Mouse (Mus musculus): ENCODE measurements at regions not wholly inside any gene's neighbourhood (a gene's known extent, or its start where the extent isn't known, plus 50 kb on each side); places are given as distances from the start of the nearest gene placed in this dataset.

DNA sequence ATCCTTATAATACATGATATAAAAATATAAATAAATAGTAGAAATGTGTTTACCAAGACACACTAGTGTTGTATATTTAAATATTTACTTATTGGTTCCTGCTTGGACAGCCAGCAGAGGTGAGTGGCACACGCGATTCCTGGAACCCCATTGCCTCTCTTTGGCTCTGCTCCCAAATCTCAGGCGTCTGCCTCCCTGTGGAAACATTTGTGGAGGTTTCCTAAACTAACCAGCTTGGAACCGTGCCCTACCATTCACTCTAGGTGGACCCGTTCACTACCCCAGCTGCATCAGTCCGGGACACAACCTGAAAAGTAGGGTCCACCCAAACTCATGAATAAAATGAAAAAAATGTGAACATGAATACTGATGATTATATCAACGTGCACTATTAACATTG, 404.0 kb upstream of the Defb41 start:
- no peak for DNase-seq (ENCODE audit: low spot score in 2 of 2)

DNA sequence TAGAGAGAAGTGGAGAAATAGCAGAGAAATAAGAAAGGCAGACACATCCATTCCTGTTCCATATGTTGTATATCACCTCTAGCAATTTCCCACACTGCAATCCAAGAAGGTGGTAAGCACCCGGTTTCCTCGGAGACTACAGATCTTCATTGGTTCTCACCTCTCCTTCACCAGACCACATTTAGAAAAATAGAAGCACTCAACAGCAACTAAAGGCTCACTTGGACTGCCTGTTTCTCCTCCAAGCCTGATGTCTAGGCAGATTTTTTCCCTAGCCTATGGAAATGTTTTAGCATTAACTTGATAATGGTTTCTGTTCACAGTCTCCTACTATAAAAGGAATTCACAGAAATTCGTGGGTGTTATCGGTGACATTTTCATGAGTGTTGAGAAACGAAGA, 403.3 kb upstream of the Defb41 start:
- peak; percentile 16 to 32 for DNase-seq (ENCODE audit: low spot score in 2 of 2)

DNA sequence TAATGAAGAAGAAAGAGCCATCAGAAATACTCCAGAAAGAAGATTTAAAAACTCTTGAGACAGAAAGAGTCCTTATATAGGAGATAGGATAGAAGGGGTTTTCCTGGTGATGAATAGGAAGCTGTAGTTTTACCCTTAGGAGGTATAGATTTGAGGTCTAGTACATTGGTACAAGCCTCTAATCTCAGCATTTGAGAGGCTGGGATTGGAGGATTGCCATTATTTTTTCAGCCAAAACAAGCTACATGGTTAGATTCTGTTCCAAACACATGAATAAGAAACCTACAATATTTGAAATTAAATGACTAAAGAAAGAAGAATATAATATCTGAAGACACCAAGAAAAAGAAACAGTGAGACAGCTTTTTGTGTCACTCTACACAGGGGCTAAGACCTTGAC, 375.9 kb upstream of the Defb41 start:
- DNase-seq (ENCODE audit: low spot score in 2 of 2): no peak

DNA sequence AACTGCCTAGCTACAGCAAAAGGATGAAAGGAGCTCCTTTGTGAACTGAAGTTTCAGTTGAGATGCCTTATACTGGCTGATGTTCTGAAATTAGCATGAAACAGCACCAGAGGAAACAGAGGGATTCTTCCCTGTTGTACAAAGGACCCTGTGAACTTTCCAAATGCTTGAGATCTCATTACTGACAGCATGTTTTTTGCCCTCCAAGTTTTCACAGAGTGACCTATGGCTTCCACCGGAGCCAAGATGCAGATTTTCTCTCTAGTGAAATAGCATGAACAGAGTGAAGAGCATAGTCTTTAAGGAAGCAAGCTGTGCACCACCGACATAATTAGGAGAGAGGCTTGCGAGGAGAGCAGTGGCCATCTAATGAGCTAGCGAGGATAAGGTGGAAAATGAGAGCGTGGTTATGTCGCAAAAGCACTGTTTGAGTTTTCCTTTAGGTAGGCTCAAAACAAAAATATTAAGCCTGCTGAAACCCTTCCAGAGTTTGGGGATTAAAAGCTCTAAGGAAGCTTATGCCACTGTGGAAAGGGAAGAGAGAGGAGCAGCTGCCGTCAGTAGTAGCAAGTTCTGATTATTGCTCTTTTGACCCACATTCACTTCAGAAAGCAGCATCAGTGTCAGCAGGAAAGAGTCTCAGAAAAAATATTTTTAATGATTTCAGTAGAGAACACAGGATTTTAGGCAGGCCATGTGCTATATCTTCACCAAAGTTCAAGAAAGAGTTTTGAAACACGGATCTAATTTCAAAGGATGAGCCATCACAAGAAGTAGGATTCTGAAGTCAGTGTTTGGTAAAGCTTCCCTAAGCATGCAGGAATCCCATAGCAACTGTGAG, 374.7 kb upstream of the Defb41 start:
- DNase-seq (ENCODE audit: low spot score in 2 of 2): no peak

DNA sequence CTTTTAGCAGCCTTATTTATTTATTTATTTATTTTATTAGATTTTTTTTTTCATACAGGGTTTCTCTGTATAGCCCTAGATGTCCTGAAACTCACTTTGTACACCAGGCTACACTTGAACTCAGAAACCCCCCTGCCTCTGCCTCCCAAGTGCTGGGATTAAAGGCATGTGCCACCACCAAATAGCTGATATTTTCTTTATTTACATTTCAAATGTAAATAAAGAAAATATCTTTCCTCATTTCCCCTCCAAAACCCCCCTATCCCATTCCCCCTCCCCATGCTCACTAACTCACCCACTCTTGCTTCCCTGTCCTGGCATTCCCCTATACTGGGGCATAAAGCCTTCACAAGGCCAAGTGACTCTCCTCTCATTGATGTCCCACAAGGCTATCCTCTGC, 372.4 kb upstream of the Defb41 start:
- no peak for DNase-seq (ENCODE audit: low spot score in 2 of 2)

DNA sequence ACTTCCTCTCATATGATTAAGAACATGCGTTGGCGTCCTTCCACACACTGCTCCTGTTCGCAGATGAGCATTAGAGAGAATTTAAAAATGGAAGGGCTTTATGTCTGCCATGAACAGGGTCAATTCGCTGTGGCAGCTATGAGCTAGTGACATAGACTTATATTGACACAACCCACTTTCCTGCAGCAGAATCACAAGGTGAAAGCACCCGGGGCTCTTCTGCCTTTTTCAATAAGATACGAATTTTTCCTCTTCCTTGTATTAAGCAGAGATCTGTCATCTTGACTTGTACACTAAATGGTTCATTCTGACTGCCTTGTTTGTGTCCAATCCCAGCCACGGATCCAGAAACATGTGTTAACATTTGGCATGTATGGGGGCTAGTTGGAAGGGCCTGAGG, 345.3 kb upstream of the Defb41 start:
- DNase-seq (ENCODE audit: low spot score in 2 of 2): no peak

DNA sequence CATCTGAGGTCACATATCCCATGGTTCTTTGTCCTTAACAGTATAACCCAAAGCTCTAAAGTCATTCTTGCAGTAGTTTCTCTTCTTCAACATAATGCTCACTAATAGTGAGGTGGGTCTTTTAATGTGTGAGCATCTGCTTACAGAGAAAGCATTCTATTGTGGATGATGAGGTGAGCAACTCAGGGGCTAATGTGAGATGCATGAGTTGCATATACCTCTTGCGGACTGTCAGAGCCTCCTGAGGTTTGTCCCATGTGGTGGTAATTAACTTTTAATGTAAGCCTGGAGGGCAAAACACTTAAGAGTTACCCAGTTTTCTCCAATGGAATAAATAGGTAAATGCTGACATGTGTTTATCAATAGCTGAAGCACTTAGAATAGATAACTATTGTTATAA, 334.9 kb upstream of the Defb41 start:
- DNase-seq (ENCODE audit: low spot score in 2 of 2): no peak

DNA sequence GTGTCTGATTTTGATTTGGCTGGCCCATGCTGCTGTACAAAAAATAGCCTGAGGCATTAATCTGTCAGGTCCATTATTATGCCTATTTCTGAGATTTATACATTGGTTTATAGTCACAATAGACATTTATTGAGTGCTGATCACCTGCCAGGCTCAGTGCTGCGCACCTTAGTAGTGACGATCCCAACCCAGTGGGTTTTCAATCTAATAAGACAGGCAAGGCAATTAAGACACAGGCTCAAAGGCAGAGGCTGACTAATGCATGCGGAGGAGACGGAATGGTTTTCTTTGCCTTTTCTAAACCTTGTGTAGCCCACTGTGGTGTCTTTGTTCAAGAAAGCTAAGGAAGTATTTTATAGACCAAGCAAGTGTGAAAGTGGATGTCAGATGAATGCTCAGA, 334.0 kb upstream of the Defb41 start:
- DNase-seq (ENCODE audit: low spot score in 2 of 2): no peak

DNA sequence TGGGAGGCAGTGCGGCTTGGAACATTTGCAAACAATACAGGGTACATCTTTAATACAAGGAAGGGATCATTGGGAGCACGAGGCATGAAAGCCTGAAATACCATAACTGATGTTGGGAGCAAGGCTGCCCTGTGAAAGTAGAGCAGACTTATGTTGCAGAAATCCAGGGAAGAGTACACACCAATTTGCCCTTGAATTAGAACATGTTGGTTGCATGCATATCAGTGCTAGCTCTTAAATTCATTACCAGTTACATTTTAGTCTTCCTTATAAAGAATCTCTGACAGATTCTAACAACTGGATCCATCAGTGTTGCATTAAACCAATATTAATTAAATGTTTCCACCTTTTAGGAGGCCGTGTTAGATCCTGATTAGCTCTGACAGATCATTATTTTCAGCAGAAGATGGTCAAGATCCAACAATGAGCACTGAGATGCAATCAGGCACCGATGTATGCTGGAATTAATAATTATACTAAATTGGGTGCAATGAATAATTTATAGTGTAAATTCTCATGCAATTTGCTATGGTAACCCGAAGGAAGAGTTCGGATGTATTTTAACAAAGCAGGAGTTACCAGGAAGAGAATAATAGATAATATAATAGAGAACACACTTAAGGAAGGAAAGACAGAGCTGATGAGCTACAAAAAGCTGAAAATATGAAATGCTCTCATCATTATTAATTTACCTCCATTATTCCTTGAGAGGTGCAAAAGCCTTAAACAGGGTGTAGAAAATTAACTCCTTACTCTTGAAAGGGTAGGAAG, 318.6 kb upstream of the Defb41 start:
- no peak for DNase-seq (ENCODE audit: low spot score in 2 of 2)

DNA sequence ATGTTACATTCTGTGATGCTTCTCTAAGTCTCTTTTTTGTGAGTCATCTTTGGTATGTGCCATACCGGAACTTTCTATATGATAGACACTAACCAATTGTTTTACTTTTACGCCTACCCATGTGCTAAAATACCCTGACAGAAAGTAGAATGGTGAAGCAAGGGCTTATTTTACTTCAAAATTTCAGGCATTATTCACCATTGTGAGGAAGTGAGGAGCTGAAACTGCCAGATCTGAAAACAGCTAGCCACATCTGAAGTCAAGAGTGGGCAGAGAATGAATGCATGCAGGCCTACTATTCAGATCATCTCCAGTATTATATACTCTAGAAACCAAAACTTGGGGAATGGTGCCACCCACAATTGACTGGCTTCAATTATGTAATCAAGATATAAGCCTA, 313.7 kb upstream of the Defb41 start:
- DNase-seq (ENCODE audit: low spot score in 2 of 2): peak; percentile 4 to 12

DNA sequence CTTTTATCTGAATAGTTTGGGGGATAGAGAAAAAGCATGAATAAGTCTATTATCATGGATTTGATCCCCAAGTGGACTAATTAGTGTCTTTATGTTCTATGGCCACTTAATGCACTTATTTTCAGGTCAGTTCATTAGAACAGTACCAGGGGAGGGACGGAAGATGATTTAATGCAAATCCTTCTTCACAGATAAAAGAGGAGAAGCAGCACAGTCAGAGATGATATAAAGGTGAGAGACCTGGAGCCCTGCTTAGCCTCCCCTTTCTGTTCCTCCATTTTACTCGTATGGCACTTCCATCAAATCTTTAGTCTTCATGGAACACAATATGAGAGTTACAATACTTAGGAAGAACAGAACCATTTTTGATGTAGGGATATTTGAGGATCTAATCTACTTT, 302.1 kb upstream of the Defb41 start:
- no peak for DNase-seq (ENCODE audit: low spot score in 2 of 2)

DNA sequence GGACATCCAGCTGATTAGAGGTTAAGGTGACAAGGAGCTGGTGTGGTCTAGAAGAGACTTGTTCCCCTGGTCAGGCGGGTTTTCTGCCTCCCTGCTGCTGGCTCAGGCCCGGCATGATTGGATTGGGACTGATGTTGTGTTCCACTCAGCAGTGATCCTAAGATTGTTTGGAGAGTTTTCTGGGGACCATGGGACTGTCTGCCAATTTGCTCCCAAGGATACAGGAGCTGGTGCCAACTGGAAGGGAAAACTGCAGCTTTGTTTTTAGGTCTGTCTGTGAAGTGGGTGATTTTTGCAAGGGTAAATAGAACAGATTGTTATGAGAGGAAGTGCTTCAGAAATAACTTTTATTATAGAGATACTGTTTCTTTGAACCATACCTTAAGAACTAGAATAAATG, 286.3 kb upstream of the Defb41 start:
- peak in 1 of 2 experiments; percentile 15 for DNase-seq (ENCODE audit: low spot score in 2 of 2)

DNA sequence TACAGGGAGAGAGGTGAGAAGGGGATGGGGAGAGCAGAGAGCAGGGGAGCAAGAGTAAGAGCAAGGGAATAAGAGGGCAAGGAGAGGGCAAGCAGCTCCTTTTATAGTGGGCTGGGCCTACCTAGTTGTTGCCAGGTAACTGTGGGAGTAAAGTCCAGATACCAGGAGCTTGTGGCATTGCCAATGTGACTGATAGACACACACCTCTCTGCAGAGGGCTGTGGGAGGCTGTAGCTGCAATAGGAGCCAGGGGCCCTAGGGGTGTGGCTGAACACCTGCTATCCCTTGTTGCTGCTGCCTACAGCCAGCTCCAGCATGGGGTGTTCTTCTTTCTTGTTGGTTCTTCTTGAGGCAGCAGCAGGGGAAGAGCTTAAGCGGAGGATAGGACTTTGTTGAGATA, 266.8 kb upstream of the Defb41 start:
- DNase-seq (ENCODE audit: low spot score in 2 of 2): no peak

DNA sequence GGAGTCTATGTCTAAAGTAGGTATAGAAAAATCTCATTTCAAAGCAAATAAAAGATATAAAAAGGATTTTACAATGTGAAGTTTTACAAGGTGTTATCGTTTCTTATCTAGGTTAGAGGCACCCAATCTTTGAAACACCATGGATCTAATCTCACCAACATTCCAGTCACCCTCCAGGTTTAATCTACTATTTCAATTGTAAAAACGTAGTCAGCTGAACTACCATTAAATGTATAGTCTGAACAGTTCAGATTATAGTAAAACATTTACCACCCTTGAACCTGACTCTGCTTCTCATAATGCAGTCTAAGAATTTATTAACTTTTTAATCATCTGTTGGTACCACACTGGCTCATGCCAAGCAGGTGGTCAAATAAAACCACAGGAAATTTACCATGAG, 259.5 kb upstream of the Defb41 start:
- no peak for DNase-seq (ENCODE audit: low spot score in 2 of 2)

DNA sequence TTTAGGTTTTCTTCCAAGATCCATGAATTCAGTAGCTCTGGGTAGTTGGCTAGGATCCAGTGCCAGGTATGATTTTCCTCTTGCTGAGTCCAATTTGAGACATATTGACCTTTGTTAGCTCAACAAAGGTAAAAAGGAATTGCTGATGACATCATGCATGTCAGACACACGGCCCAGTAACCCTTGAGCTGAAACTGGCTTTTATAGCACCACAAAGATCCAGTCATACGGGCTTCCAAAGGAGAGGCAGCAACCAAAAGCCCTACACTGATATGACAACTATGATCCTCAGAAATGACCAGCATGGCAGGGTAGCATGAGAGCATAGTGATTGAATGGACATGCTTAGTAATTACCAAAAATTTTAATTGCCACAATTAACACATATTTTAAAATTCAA, 258.0 kb upstream of the Defb41 start:
- DNase-seq (ENCODE audit: low spot score in 2 of 2): no peak

DNA sequence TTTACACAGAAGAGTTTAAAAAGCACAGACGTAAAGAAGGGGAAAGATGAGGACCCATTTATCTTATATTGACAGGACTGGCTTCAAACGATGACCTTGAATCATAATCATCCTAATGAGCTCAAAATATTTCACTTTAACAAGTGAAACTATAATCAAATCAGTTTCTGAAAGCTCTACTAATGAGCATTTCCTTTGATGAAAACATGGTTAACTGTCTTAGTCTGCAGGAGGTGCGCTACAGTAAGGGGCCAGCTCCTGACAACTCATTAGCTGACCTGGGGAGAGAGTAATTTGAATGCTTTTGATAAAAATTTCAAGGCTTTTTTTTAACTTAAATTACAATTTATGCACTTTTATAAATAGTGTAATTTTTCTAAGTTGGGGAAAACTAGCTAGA, 247.8 kb upstream of the Defb41 start:
- DNase-seq (ENCODE audit: low spot score in 2 of 2): no peak

DNA sequence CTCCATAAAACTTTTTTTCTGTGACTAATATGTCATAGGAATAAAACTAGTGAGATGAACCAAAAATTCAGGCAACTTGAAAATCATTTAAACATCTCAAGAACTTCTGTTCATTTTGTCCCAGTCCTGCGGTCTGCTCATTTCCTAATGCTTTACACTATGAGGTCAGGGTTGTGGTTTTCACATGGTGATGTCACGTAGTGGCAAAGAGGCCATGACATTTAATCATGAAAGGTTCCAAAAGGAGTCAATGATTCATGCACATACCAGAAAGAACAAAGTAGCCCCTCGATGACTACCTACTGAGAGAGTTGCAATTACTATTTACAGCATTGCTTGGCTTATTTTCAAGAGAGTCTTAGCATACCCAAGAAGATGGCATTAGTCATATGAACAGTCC, 233.6 kb upstream of the Defb41 start:
- DNase-seq (ENCODE audit: low spot score in 2 of 2): no peak

DNA sequence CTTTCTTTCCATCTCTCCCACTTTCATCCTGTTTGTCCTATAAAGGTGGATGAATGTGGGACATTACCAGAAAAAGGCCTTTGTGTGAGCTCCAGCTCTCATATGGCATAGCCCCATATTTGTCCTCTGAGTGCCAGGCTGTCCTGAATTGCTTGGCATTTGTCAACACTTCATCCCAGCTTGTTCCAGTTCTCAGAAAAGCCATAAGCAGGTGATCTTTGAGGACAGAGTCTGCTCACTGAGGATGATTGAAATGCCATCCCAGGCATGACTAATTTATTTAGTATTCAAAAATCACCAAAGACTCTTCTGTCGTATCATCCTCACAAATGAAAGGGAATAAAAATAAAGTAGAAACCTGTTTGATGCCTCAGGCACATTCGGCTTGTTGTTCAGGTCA, 203.6 kb upstream of the Defb41 start:
- no peak for DNase-seq (ENCODE audit: low spot score in 2 of 2)

DNA sequence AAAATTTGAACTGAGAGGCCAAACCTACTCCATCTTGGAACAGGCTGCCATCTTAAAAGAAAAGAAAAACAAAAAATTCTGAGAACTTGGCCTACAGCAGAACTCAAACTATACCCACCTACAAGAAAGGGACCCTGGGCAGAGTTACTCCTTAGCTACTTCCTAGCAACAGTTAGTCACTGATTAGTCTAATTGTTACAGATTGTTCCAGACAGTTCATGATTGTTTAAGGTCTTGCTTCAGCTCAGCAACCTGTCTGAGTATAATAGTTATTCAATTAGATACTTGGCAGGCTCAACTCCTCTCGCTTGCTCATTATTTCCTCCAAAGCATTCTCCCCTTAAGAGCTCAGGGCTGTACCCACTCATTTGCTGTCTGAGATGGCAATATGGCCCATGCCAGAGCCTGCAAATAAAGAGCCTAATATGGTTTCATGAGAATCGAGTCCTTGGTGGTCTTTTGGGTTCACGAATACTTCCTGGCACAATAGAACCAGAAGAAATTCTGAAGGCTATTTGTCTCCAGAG, 200.4 kb upstream of the Defb41 start:
- DNase-seq (ENCODE audit: low spot score in 2 of 2): no peak

DNA sequence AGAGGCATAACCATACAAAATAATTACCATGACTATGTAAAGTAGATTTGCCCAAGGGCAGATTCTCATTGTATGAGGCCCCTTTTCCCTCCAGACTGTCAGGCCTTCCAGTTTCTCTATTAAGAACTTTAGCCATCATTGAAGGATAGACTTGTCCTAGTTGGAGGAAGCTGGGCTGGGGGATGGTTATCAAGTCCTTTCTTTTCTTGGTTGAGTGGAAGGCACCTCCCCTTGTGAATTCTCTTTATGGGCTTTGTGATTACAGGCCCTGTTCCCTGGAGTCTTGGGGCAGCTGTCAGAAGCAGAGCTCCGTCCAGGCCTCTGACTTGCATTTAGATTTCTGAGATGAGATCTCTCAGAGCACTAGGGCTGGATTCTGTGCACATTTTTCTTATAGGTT, 198.3 kb upstream of the Defb41 start:
- no peak for DNase-seq (ENCODE audit: low spot score in 2 of 2)

DNA sequence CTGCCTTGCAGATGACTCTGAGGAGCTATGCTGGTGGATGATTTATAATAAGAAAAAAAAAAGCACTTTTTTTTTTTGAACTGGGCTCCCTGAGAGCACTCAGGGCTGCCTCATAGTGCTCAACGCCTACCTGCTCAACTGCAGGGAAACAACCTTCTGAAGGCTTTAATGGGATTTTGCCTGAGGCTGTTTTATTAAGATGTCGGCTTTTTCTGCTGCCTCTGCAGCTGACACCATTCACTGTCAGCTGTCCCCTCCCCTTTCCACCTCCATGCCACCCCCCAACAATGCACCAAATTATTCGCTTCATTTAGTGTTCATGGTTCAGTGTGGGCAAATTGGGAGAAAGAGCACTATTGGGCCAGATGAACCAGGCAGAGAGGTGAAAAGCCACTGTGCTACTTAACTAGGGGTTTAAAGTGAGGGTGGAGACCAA, 151.4 kb upstream of the Defb41 start:
- DNase-seq (ENCODE audit: low spot score in 2 of 2): no peak

DNA sequence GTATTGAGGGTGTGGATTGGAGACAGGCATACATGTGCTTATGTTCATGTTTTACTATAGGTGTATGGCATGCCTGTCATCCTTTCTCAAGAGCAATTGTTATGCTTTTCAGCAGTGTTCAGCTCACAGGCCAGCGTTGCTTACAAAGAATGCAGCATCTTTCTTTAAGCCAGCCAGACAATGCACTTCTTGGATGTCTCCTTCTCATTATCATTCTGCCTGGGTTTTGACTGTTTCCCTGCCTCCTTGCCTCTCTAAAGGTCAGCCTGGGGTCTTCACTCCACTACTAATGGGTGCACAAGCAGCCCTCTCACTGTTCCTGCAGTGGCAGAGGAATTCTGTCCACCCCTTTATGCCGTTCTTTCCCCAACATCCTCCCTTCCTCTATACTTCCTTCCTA, 150.9 kb upstream of the Defb41 start:
- no peak for DNase-seq (ENCODE audit: low spot score in 2 of 2)

DNA sequence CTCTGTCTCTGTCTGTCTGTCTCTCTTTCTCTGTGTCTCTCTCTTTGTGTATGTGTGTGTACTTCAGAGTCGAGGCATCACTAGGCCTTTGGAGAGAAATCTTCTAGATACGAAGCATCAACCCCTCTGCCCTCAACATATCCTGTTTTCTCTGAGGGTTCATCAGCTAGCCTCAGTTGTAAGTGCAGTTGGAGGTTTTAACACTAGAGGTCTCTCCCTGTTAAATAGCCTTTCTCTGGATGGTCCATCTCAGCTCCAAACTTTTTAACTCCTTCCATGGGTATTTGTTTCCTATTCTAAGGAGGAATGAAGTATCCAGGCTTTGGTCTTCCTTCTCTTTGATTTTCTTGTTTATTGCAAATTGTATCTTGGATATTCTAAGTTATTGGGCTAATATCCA, 147.8 kb upstream of the Defb41 start:
- no peak for DNase-seq (ENCODE audit: low spot score in 2 of 2)
